Mouse (Mus musculus) left cerebral cortex, adult 2 months (tissue): ENCODE results near the gene Lipo3. TPM values are rescaled to one million over a fixed set of nuclear protein-coding genes. Genes with fewer than 3 reads are reported as not detected.
"Not testable (repeated sequence)": the region's sequence is repeated elsewhere in the genome, so short reads cannot be mapped to it uniquely, and the experiment has no call there.

Experiments
- DNase-seq, 2 experiments: peaks; one replicate each; pipeline ENCODE4 v3.0.0; 2021 to 2022; ENCODE audit warnings: low spot score in 2 of 2, mixed read lengths in 1 of 2; ENCODE audit errors: extremely low spot score in 1 of 2
- H3K27ac ChIP-seq: fragments of 200-600 bp; 2 replicates; pipeline ENCODE4 v1.8.1; 2022
- H3K4me3 ChIP-seq: fragments of 200-600 bp; 2 replicates; pipeline ENCODE4 v1.8.1; 2022
- CTCF ChIP-seq: fragments of 200-600 bp; IDR thresholded peaks from 2 replicates; pipeline ENCODE4 v1.8.1; 2022; ENCODE audit warnings: antibody characterized with exemption, mild to moderate bottlenecking, moderate library complexity
- intact Hi-C: fragments of 180-260 bp; cut with DNase I; formaldehyde crosslinking; loops from one replicate; pipeline ENCODE4 v1.15.1; 2025
- long read RNA-seq, 2 experiments: library from polyadenylated mRNA; stranded (forward); transcript quantifications; one replicate each; pipeline ENCODE4 v2.0.0; 2021; ENCODE audit warnings: borderline mapping rate in 2 of 2
- microRNA-seq, 2 experiments: library from miRNA; unstranded; fragments of <30 nt; microRNA quantifications; one replicate each; pipeline ENCODE4 v1.2.0; 2021
- total RNA-seq, 2 experiments: library from RNA; stranded (reverse); gene quantifications; 2 replicates each; pipeline ENCODE4 v1.2.3; 2021

The Lipo3 gene
- total RNA-seq = 1 to 10 TPM; 4.4 to 4.6 TPM
- long read RNA-seq, experiment 1, partial matches to known transcripts = 0 of 10 reads
- long read RNA-seq, experiment 1, other reads (novel, unspliced or antisense) = 10 of 10 reads
- long read RNA-seq, experiment 2, partial matches to known transcripts = 0 of 5 reads
- long read RNA-seq, experiment 2, other reads (novel, unspliced or antisense) = 2 of 5 reads

DNA sequence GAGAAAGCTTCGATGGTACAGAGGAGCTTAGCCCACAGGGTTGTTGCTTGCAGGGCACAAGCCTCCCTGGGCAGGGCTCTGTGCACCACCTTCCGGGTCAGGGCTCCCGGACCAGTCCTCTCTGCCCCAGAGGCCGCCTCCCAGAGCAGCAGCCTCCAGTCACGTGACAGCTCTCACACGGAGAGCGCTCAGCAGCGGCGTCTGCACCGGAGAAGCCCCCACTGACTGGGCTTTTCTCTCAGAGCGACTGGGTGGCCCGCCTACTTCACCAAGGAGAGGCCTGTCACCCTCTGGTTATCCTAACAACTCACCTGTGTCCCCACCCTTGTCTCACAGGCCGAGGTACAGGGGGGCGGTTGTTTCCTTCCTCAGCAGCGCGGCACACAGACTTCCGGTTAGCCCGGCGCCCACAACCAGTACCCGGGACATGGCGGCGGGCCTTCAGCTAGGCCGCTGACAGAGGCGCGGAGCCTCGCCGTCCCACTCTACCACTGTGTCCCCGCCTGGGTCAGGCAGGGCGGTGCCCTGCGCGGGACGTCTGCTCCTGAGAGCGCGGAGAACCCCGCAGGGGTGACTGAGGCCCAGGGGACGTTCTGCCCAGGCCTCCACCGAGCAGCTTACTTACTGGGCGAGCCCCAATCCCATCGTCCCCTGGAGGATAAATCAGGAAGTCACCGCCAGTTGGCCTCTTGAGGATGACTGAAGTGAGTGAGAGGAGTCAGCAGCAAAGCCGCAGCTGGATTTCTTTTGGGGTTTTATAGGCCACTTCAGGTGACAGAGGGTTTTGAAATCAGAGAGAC lies at the start of gene Lipo3:
Gene Lipo3 (minus strand): TSS at position 665 of the 800 bp plus-strand sequence.
- peak within 1 kb of the TSS; percentile 17; the same call in 1 of the 2 replicates for H3K4me3 ChIP-seq
- DNase-seq = peak in 1 of 2 experiments; percentile 26
- intact Hi-C loops, H3K27ac ChIP-seq: not testable (repeated sequence)

DNA sequence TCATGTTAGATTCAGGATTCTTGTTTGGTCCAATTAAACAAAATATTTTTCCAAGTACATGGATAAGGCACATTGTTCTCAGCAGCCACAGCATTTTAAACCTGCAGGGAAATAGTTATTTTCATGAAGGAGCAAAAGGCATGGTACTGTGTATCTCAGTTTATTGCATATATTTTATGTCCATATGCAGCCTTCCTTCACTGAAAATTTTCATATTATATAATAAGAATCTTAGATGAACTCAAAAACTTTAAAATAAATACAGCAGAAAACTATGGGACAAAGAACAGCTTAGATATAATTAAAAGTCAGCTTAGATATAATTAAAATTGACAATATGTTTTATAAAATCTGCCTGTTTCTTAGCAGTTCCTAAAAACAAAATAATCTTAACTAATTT lies 25.6 kb upstream of the Lipo3 start, which contains the start of gene Lipo1:
Gene Lipo1 (minus strand): TSS at position 101 of the 400 bp plus-strand sequence.
- intact Hi-C loops = loop anchor here (10.0 kb wide), 1 partner anchor 393 kb away; the partner anchor contains the start of gene Rnls
- H3K4me3 ChIP-seq, DNase-seq: not testable (repeated sequence)
- H3K27ac ChIP-seq = peak within 1 kb of the TSS; percentile 64

DNA sequence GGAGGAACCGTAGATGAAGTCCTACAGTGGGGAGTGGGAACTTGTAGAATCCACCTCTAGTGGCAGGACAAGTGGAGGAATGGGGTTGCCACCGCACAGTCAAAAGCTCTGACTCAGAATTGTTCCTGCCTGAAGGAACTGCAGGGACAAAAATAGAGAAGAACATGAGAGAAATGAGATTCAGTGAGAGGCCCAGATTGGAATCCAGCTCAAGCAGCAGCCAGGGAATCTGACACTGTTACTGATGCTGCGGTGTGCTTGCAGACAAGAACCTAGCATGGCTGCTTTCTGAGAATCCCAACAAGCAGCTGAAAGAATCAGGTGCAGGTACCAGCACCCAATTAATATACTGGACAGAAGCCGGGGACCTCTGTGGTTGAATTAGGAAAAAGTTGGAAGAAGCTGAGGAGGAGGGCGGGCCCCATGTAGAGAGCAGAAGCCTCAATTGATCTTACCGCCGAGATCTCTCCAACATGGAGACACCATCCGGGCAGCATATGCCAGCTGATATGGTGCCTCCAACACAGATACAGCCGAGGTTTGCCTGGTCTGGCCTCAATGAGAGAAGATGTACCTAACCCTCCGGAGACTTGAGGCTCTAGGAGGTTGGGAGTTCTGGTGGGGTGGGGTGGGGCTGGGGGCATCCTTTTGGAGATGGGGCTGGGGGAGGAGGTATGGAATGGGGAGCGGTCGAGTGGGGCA lies 25.0 kb upstream of the Lipo3 start:
- intact Hi-C loops = loop anchor here (10.0 kb wide), 1 partner anchor 392 kb away; the partner anchor contains the start of gene Rnls
- Histone ChIP-seq H3K27ac (peak overlapping the region; percentile 64), H3K4me3 (no peak overlapping the region)
- no peak for TF ChIP-seq CTCF
- DNase-seq = peak in 1 of 2 experiments; percentile 11

DNA sequence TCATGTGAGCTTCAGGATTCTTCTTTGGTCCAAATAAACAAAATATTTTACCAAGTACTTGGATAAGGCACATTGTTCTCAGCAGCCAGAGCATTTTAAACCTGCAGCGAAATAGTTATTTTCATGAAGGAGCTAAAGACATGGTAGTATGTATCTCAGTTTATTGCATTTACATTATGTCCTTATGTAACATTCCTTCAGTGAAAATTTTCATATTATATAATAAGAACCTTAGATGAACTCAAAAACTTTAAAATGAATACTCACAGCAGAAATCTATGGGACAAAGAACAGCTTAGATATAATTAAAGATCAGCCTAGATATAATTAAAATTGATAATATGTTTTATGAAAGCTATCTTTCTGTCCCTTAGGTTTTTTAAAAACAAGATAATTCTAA lies 10.5 kb downstream of the Lipo3 start, which contains the start of gene Lipo2:
Gene Lipo2 (minus strand): TSS at position 101 of the 400 bp plus-strand sequence.
- H3K4me3 ChIP-seq, intact Hi-C loops, DNase-seq, H3K27ac ChIP-seq: not testable (repeated sequence)

DNA sequence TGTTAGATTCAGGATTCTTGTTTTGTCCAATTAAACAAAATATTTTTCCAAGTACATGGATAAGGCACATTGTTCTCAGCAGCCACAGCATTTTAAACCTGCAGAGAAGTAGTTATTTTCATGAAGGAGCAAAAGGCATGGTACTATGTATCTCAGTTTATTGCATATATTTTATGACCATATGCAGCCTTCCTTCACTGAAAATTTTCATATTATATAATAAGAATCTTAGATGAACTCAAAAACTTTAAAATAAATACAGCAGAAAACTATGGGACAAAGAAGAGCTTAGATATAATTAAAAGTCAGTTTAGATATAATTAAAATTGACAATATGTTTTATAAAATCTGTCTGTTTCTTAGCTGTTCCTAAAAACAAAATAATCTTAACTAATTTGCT lies 136.6 kb downstream of the Lipo3 start, which contains the start of gene Gm8978:
Gene Gm8978 (minus strand): TSS at position 101 of the 400 bp plus-strand sequence.
- H3K4me3 ChIP-seq, intact Hi-C loops, H3K27ac ChIP-seq, DNase-seq: not testable (repeated sequence)

DNA sequence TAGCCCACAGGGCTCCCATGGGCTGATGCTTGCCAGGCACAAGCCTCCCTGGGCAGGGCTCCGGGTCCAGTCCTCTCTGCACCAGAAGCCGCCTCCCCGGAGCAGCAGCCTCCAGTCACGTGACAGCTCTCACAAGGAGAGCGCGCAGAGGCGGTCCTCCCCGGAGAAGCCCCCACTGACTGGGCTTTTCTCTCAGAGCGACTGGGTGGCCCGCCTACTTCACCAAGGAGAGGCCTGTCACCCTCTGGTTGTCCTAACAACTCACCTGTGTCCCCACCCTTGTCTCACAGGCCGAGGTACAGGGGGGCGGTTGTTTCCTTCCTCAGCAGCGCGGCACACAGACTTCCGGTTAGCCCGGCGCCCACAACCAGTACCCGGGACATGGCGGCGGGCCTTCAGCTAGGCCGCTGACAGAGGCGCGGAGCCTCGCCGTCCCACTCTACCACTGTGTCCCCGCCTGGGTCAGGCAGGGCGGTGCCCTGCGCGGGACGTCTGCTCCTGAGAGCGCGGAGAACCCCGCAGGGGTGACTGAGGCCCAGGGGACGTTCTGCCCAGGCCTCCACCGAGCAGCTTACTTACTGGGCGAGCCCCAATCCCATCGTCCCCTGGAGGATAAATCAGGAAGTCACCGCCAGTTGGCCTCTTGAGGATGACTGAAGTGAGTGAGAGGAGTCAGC lies 172.0 kb downstream of the Lipo3 start:
- intact Hi-C loops = loop anchor here (10.0 kb wide), 1 partner anchor 195 kb away; the partner anchor contains the start of gene Rnls
- peak; percentile 39 to 44 for DNase-seq
- H3K4me3 ChIP-seq = peak overlapping the region; percentile 44
- H3K27ac ChIP-seq = not testable (repeated sequence)

DNA sequence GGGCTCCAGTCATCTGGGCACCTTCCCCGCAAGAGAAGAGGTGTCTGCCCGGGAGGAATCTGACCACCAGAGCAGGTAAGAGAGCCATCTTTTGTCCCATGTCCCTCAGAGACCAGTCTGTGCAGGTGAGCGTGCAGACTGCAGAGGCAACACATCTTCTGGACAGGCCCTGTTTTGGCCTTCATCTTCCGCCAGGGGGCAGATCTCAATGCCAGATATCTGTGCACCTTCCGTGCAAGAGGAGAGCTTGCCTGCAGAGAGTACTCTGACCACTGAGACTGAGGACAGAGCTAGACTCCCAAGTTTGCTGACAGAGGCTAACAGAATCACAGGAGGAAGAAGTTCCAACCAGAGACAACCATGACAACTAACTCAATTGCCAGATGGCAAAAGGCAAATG lies 193.2 kb downstream of the Lipo3 start:
- intact Hi-C loops, H3K27ac ChIP-seq, DNase-seq, H3K4me3 ChIP-seq: not testable (repeated sequence)

DNA sequence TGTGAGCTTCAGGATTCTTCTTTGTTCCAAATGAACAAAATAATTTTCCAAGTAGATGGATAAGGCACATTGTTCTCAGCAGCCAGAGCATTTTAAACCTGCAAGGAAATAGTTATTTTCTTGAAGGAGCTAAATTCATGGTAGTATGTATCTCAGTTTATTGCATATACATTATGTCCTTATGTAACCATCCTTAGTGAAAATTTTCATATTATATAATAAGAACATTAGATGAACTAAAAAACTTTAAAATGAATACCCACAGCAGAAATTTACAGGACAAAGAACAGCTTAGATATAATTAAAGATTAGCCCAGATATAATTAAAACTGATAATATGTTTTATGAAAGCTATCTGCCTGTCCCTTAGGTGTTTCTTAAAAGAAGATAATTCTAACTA lies 244.1 kb downstream of the Lipo3 start, which contains the start of gene Lipo4:
Gene Lipo4 (minus strand): TSS at position 101 of the 400 bp plus-strand sequence.
- Histone ChIP-seq H3K4me3 (no peak within 1 kb of the TSS), H3K27ac (no peak within 1 kb of the TSS)
- intact Hi-C loops = no loop called here
- no peak for TF ChIP-seq CTCF
- no peak for DNase-seq

Small RNA genes within 50 kb of the gene (microRNA-seq; reads per million reads assigned to microRNA genes)
- 0 reads per million in 2 experiments for gene Gm27440

Other genes starting within 250 kb of the Lipo3 start
- gene Lipo4, start 244.2 kb downstream of the Lipo3 start, total RNA-seq = not detected
- not detected for gene Gm8978, start 136.7 kb downstream of the Lipo3 start, total RNA-seq
- under 1 TPM in 1 of 2 experiments, not detected in 1; 0.19 TPM for gene Lipo2, start 10.6 kb downstream of the Lipo3 start, total RNA-seq
- not detected for gene Lipo1, start 25.5 kb upstream of the Lipo3 start, total RNA-seq
- not detected for gene Lipf, start 199.2 kb upstream of the Lipo3 start, total RNA-seq
- not detected for gene Lipk, start 246.3 kb upstream of the Lipo3 start, total RNA-seq